Mouse (Mus musculus): ENCODE results near the gene Tssk6.

DNA sequence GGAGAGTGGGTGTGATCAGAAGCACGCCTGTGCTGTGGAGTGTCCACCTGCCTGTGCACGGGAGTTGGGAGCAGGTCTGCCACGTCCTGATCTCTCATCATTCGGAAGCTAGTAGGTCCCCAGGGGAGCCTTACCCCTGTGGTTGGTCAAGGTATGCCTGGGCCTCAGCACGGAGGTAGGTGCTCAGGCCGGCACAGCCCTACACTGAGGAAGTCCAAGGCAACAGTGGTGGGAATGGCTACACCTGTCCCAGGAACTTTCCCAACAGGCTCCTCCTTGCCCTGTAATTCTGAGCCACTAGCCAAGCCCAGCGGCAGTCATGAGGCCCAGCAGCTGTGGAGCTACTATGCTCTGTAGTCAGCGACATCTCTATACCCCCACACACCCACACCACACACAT, 22.3 kb upstream of the Tssk6 start:
- TF ChIP-seq CTCF (IDR thresholded peaks at IDR 0.05; ENCODE audit: borderline replicate concordance, insufficient read depth, low read length) (no peak), POLR2A (IDR thresholded peaks at IDR 0.05; ENCODE audit: low read depth, low read length) (no peak)

Data from embryonic fibroblast, embryonic 13.5 days (primary cell).